9 mouse cellular contexts compared by ENCODE assay signal in the genomic region with DNA sequence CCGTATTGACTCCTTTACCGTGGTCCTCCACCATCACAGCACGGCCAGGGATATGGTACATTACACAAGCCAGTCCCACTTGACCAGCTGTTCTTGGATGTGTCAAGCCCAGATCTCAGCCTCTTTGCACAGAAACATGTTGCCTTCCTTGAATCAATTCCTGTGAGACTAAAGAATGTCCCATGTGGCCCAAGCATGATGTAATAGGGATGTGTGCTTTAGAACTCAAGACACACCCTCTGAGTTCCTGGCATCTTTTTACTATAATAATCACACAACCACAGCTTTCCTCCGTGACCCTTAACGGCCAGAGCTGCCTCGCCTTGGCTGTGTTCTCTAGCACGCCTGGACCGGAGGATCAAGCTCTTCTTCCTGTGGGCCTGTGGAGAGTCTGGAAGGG.
DNase-seq lines count a peak whose midpoint lies in the region; ATAC-seq and TF ChIP-seq lines count a peak whose summit lies in the region.
"Had no signal": no experiment of that assay in that cellular context is flagged by ENCODE, and none has a peak within 500 bp of the region (broad histone marks: within the 10 kb centered on the region; RNA-seq: fewer than 3 reads in every experiment).

No protein-coding gene starts in this region.

- peak overlapping the region; percentile 51 for H3K27ac ChIP-seq in heart, adult 2 months
- H3K27ac ChIP-seq in heart, embryonic 10.5 days: no peak overlapping the region; the same call in 1 of the 2 replicates
- H3K27ac ChIP-seq in heart, embryonic 15.5 days: 0 out of 2 replicates have a peak overlapping the region, but pooled peaks have one; percentile 9
- H3K27ac ChIP-seq in embryonic facial prominence, embryonic 10.5 days (replicated peaks): no peak overlapping the region; the same call in 1 of the 2 replicates
- no peak overlapping the region for H3K27ac ChIP-seq in forebrain, postnatal 0 days (ENCODE audit: low read depth, low read length)

- no peak for ATAC-seq in heart, embryonic 15.5 days (replicated peaks; ENCODE audit: insufficient number of reproducible peaks, insufficient read depth, low FRiP score, low read depth)
- ATAC-seq in forebrain, postnatal 0 days: no peak

- peaks cover 11% of the 10 kb centered on the region for H3K4me1 ChIP-seq in heart, adult 2 months (ENCODE audit: control insufficient read depth, insufficient read depth, low read length)
- H3K4me1 ChIP-seq in heart, embryonic 10.5 days: peaks cover 13% of the 10 kb centered on the region
- peaks cover 36% of the 10 kb centered on the region for H3K4me1 ChIP-seq in heart, embryonic 15.5 days (replicated peaks)
- peaks cover 29% of the 10 kb centered on the region for H3K4me1 ChIP-seq in embryonic facial prominence, embryonic 10.5 days
- H3K4me1 ChIP-seq in forebrain, postnatal 0 days (ENCODE audit: insufficient read depth): no peaks in the 10 kb centered on the region

- H3K79me2 ChIP-seq in heart, adult 2 months (replicated peaks; ENCODE audit: control insufficient read depth, insufficient read depth, low read length): no peaks in the 10 kb centered on the region

- WGBS in heart, adult 2 months: 45% methylated on average over 8 of the region's 8 CpGs
- WGBS in heart, embryonic 10.5 days: 79% methylated on average over 8 of the region's 8 CpGs
- 73% methylated on average over 8 of the region's 8 CpGs for WGBS in heart, embryonic 15.5 days
- WGBS in embryonic facial prominence, embryonic 10.5 days: 74% methylated on average over 8 of the region's 8 CpGs
- WGBS in forebrain, postnatal 0 days: 84% methylated on average over 8 of the region's 8 CpGs

- no peaks in the 10 kb centered on the region for H3K9me3 ChIP-seq in heart, embryonic 10.5 days
- no peaks in the 10 kb centered on the region for H3K9me3 ChIP-seq in heart, embryonic 15.5 days (replicated peaks)
- H3K9me3 ChIP-seq in embryonic facial prominence, embryonic 10.5 days: no peaks in the 10 kb centered on the region
- no peaks in the 10 kb centered on the region for H3K9me3 ChIP-seq in forebrain, postnatal 0 days (ENCODE audit: low read length)

- no peak overlapping the region for H3K9ac ChIP-seq in heart, adult 2 months (ENCODE audit: low read depth, low read length)
- H3K9ac ChIP-seq in heart, embryonic 15.5 days: no peak overlapping the region
- no peak overlapping the region for H3K9ac ChIP-seq in forebrain, postnatal 0 days

- no peak overlapping the region for H3K4me3 ChIP-seq in heart, adult 2 months
- H3K4me3 ChIP-seq in heart, embryonic 10.5 days: no peak overlapping the region
- no peak overlapping the region for H3K4me3 ChIP-seq in heart, embryonic 15.5 days
- H3K4me3 ChIP-seq in embryonic facial prominence, embryonic 10.5 days: no peak overlapping the region
- no peak overlapping the region for H3K4me3 ChIP-seq in forebrain, postnatal 0 days (ENCODE audit: low read depth, low read length)

- H3K4me2 ChIP-seq in heart, embryonic 15.5 days: no peak overlapping the region
- no peak overlapping the region for H3K4me2 ChIP-seq in forebrain, postnatal 0 days (ENCODE audit: low read depth)

- TF ChIP-seq POLR2A in heart, adult 2 months (IDR thresholded peaks at IDR 0.05; ENCODE audit: insufficient read depth, low read depth, low read length): peak; percentile 51; the same call in 1 of the 2 replicates

- DNase-seq in heart, adult 2 months: peak; percentile 69 to 83
- DNase-seq in heart, embryonic 10.5 days (ENCODE audit: low spot score): no peak
- peak; percentile 13 for DNase-seq in Muller cell, postnatal 12 days (ENCODE audit: inconsistent ontology term)
- DNase-seq in lung, postnatal 14 days: peak; percentile 40
- no peak for DNase-seq in embryonic facial prominence, embryonic 10.5 days (ENCODE audit: low spot score)
- no peak for DNase-seq in forebrain, postnatal 0 days
- DNase-seq in cerebellum, postnatal 4 days (ENCODE audit: low spot score in 2 of 2): no peak
- DNase-seq: cerebellum, postnatal 14 days had no signal

- H3K27me3 ChIP-seq in heart, adult 2 months (ENCODE audit: control insufficient read depth, insufficient read depth, low read length): no peaks in the 10 kb centered on the region
- H3K27me3 ChIP-seq in heart, embryonic 10.5 days (ENCODE audit: insufficient read depth, poor library complexity, severe bottlenecking): no peaks in the 10 kb centered on the region
- H3K27me3 ChIP-seq in heart, embryonic 15.5 days: no peaks in the 10 kb centered on the region
- no peaks in the 10 kb centered on the region for H3K27me3 ChIP-seq in embryonic facial prominence, embryonic 10.5 days (replicated peaks; ENCODE audit: low read depth, poor library complexity, severe bottlenecking)
- no peaks in the 10 kb centered on the region for H3K27me3 ChIP-seq in forebrain, postnatal 0 days (ENCODE audit: insufficient read depth, low read length)

- peaks cover 3% of the 10 kb centered on the region for H3K36me3 ChIP-seq in heart, adult 2 months (ENCODE audit: control insufficient read depth, insufficient read depth, low read length)
- no peaks in the 10 kb centered on the region for H3K36me3 ChIP-seq in heart, embryonic 10.5 days
- no peaks in the 10 kb centered on the region for H3K36me3 ChIP-seq in heart, embryonic 15.5 days
- H3K36me3 ChIP-seq in embryonic facial prominence, embryonic 10.5 days (replicated peaks): no peaks in the 10 kb centered on the region
- no peaks in the 10 kb centered on the region for H3K36me3 ChIP-seq in forebrain, postnatal 0 days (ENCODE audit: insufficient read depth)

- TF ChIP-seq EP300 in heart, adult 2 months (IDR thresholded peaks at IDR 0.05; ENCODE audit: insufficient read depth, low read depth, low read length): peak; percentile 94

- no peak for TF ChIP-seq CTCF in heart, adult 2 months (IDR thresholded peaks at IDR 0.05)
- TF ChIP-seq CTCF in forebrain, postnatal 0 days (IDR thresholded peaks at IDR 0.05; ENCODE audit: low read depth): no peak

- intact Hi-C loops in heart, adult 2 months (cut with DNase I): loop anchor here (5.0 kb wide), 2 partner anchors 36 to 319 kb away; a partner anchor contains a TSS

Comparison
In these comparisons a context has a peak if more than half of its experiments do, and no peak if none do; other contexts are left out.
1. DNase-seq: peak in heart, adult 2 months (2 of 2), Muller cell, postnatal 12 days (single experiment) and lung, postnatal 14 days (single experiment); none in heart, embryonic 10.5 days (single experiment), embryonic facial prominence, embryonic 10.5 days (single experiment), forebrain, postnatal 0 days (single experiment) and cerebellum, postnatal 4 days (0 of 2).
2. H3K27ac ChIP-seq: peak in heart, adult 2 months (single experiment) and heart, embryonic 15.5 days (single experiment); none in heart, embryonic 10.5 days (single experiment), embryonic facial prominence, embryonic 10.5 days (single experiment) and forebrain, postnatal 0 days (single experiment).